Comparison of ENCODE assay signal across 7 mouse cellular contexts in genomic region chr7:60386957-60387356, GRCm38 (mm10).
DNase-seq lines count a peak whose midpoint lies in the region; ATAC-seq and TF ChIP-seq lines count a peak whose summit lies in the region.
"Not testable (repeated sequence)": the region's sequence is repeated elsewhere in the genome, so short reads cannot be mapped to it uniquely, and the experiment has no call there.

No protein-coding gene starts in this region.

- not testable (repeated sequence) for DNase-seq in CH12.LX (ENCODE audit: extremely low read depth); gastrocnemius, adult 2 months
- peak; percentile 11 for DNase-seq in ZHBTc4 (ENCODE audit: low read depth, low spot score)
- peak; percentile 5 for DNase-seq in embryo, embryonic 10 days (ENCODE audit: low spot score)
- peak; percentile 25 for DNase-seq in limb, embryonic 11.5 days (ENCODE audit: low spot score)
- peak; percentile 89 for DNase-seq in midbrain, embryonic 11.5 days (ENCODE audit: low spot score, missing footprints)

- H3K4me1 ChIP-seq in CH12.LX (ENCODE audit: control insufficient read depth in 1 of 2, insufficient read depth in 2 of 2); intestine, postnatal 0 days (replicated peaks; ENCODE audit: control insufficient read depth, insufficient read depth, low read length); limb, embryonic 11.5 days (ENCODE audit: control insufficient read depth, insufficient read depth, low read length); midbrain, embryonic 11.5 days (ENCODE audit: control insufficient read depth, insufficient read depth, low read length): not testable (repeated sequence)

- in situ Hi-C loops in CH12.LX (cut with MboI; ENCODE audit: low pct_ligation_motif_present, low pct_unique_long_range_greater_than_20kb, low sequenced_read_pairs): loop anchor here (10.0 kb wide), 1 partner anchor 98 kb away; no protein-coding TSS in a partner anchor

- not testable (repeated sequence) for TF ChIP-seq CTCF in CH12.LX (conservative IDR thresholded peaks at IDR 0.05 in 1 of 2, IDR thresholded peaks at IDR 0.05 in 1 of 2; ENCODE audit: low read depth in 2 of 2, low read length in 2 of 2)
- TF ChIP-seq CTCF in gastrocnemius, adult 2 months (IDR thresholded peaks at IDR 0.05): peak; percentile 21; the same call in 1 of the 2 replicates
- peak; percentile 57 for TF ChIP-seq CTCF in intestine, postnatal 0 days (IDR thresholded peaks at IDR 0.05; ENCODE audit: low read depth)

- dilution Hi-C loops in CH12.LX (cut with MboI; ENCODE audit: extremely low pct_ligation_motif_present, extremely low pct_unique_long_range_greater_than_20kb, low sequenced_read_pairs): not testable (repeated sequence)

- H3K36me3 ChIP-seq in CH12.LX (replicated peaks in 1 of 2; ENCODE audit: control insufficient read depth in 1 of 2, insufficient read depth in 1 of 2, low read length in 1 of 2); intestine, postnatal 0 days (ENCODE audit: control insufficient read depth, insufficient read depth); limb, embryonic 11.5 days (ENCODE audit: control insufficient read depth, insufficient read depth, low read length); midbrain, embryonic 11.5 days (ENCODE audit: control insufficient read depth, insufficient read depth, low read length): not testable (repeated sequence)

- not testable (repeated sequence) for H3K9ac ChIP-seq in CH12.LX (ENCODE audit: insufficient read depth, low read depth); intestine, postnatal 0 days (ENCODE audit: low read depth, low read length); limb, embryonic 11.5 days (ENCODE audit: low read length); midbrain, embryonic 11.5 days (ENCODE audit: low read length)

- not testable (repeated sequence) for H3K27me3 ChIP-seq in CH12.LX (replicated peaks); intestine, postnatal 0 days (replicated peaks; ENCODE audit: control insufficient read depth, insufficient read depth, low read length); limb, embryonic 11.5 days (ENCODE audit: control insufficient read depth, insufficient read depth, low read length); midbrain, embryonic 11.5 days (ENCODE audit: control insufficient read depth, insufficient read depth, low read length)

- not testable (repeated sequence) for TF ChIP-seq POLR2A in CH12.LX (IDR thresholded peaks at IDR 0.05; ENCODE audit: low read depth, low read length)

- not testable (repeated sequence) for H3K79me2 ChIP-seq in CH12.LX (replicated peaks; ENCODE audit: control insufficient read depth, extremely low read depth, insufficient read depth, poor library complexity, severe bottlenecking)

- TF ChIP-seq EP300 in CH12.LX (IDR thresholded peaks at IDR 0.05; ENCODE audit: low read length): not testable (repeated sequence)

- 4% methylated on average over 5 of the region's 5 CpGs for WGBS in intestine, postnatal 0 days
- 3% methylated on average over 5 of the region's 5 CpGs for WGBS in limb, embryonic 11.5 days
- 5% methylated on average over 5 of the region's 5 CpGs for WGBS in midbrain, embryonic 11.5 days

- ATAC-seq in intestine, postnatal 0 days; limb, embryonic 11.5 days (ENCODE audit: insufficient number of reproducible peaks, low FRiP score, low TSS enrichment, low read depth); midbrain, embryonic 11.5 days (ENCODE audit: low FRiP score): not testable (repeated sequence)

- TF ChIP-seq RAD21 in CH12.LX (IDR thresholded peaks at IDR 0.05; ENCODE audit: low read depth, low read length): peak; percentile 23

- H3K4me2 ChIP-seq in CH12.LX (ENCODE audit: insufficient read depth, low read depth, poor library complexity, severe bottlenecking); intestine, postnatal 0 days (replicated peaks; ENCODE audit: low read depth); limb, embryonic 11.5 days (ENCODE audit: low read depth, severe bottlenecking); midbrain, embryonic 11.5 days: not testable (repeated sequence)

- not testable (repeated sequence) for H3K9me3 ChIP-seq in CH12.LX (replicated peaks; ENCODE audit: low read length); intestine, postnatal 0 days (ENCODE audit: control insufficient read depth); limb, embryonic 11.5 days (ENCODE audit: control insufficient read depth, low read length); midbrain, embryonic 11.5 days (ENCODE audit: control insufficient read depth, low read length)

- intact Hi-C loops in gastrocnemius, adult 2 months (cut with DNase I): not testable (repeated sequence)

- H3K27ac ChIP-seq in CH12.LX (ENCODE audit: insufficient read depth, low read depth); gastrocnemius, adult 2 months; intestine, postnatal 0 days (ENCODE audit: low read depth, low read length); limb, embryonic 11.5 days (replicated peaks; ENCODE audit: low read depth, low read length); midbrain, embryonic 11.5 days (ENCODE audit: low read depth, low read length): not testable (repeated sequence)

- not testable (repeated sequence) for H3K4me3 ChIP-seq in CH12.LX (replicated peaks in 1 of 3; ENCODE audit: low read depth in 2 of 3, low read length in 2 of 3, poor library complexity in 1 of 3); gastrocnemius, adult 2 months; intestine, postnatal 0 days (ENCODE audit: low read depth, low read length); limb, embryonic 11.5 days (ENCODE audit: low read depth, low read length); midbrain, embryonic 11.5 days (ENCODE audit: low read depth, low read length)
